Mouse (Mus musculus) cortical plate, adult 2 months (tissue): Measurements from ENCODE around the gene Rab22a. TPM values are rescaled to one million over a fixed set of nuclear protein-coding genes. Genes with fewer than 3 reads are reported as not detected.

Source experiments
- H3K27ac ChIP-seq: fragments of 200-500 bp; 2 replicates; pipeline ENCODE4 v1.5.1; 2012; ENCODE audit warnings: low read length, control low read depth, inconsistent platforms; ENCODE audit not compliant: insufficient read depth
- H3K4me1 ChIP-seq: fragments of 200-500 bp; 2 replicates; pipeline ENCODE4 v1.6.1; 2011; ENCODE audit warnings: low read length; ENCODE audit not compliant: control insufficient read depth, insufficient read depth
- H3K4me3 ChIP-seq: fragments of 200-500 bp; 2 replicates; pipeline ENCODE4 v1.5.1; 2011; ENCODE audit warnings: mild to moderate bottlenecking, low read length, control low read depth; ENCODE audit not compliant: insufficient read depth
- CTCF ChIP-seq: fragments of 200-500 bp; IDR thresholded peaks from 2 replicates; pipeline ENCODE4 v1.5.1; 2011; ENCODE audit warnings: mild to moderate bottlenecking, control low read depth, low read length; ENCODE audit not compliant: insufficient read depth; ENCODE audit errors: extremely low read depth
- POLR2A ChIP-seq: fragments of 200-500 bp; IDR thresholded peaks from 2 replicates; pipeline ENCODE4 v1.6.1; 2011; ENCODE audit warnings: mild to moderate bottlenecking, low read length, control low read depth; ENCODE audit not compliant: insufficient read depth; ENCODE audit errors: extremely low read depth
- polyA plus RNA-seq: library from polyadenylated mRNA; depleted of rRNA; stranded (reverse); fragments of >200 nt; gene quantifications from 2 replicates; pipeline ENCODE4 v1.2.3, GENCODE M21; 2012

The Rab22a gene
- polyA plus RNA-seq, 1 experiment = 16.7 TPM

DNA sequence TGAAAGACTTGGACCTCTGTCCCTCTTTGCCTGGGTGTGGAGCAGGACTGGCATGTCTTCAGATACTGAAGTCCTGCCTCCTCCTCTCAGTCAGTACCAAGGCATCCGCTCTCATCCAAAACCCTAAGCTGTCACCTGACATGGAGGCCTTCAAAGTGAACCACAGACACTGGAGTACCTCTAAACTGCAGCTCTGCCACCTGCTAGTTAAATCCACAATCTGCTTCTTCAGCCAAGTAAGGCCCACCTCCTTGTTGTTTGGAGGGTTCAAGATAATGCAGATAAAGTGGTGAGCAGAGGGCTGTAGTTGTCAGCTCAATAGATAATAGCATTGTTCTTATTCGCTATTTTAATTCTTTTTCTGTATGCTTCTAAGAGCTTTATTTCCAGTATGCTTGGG, 5.7 kb downstream of the Rab22a start:
- TF ChIP-seq CTCF = no peak
- no peak for TF ChIP-seq POLR2A
- H3K4me1 ChIP-seq = no peaks in the 10 kb centered on the region; the same call in 1 of the 2 replicates
- H3K4me3 ChIP-seq = no peak overlapping the region
- no peak overlapping the region for H3K27ac ChIP-seq

DNA sequence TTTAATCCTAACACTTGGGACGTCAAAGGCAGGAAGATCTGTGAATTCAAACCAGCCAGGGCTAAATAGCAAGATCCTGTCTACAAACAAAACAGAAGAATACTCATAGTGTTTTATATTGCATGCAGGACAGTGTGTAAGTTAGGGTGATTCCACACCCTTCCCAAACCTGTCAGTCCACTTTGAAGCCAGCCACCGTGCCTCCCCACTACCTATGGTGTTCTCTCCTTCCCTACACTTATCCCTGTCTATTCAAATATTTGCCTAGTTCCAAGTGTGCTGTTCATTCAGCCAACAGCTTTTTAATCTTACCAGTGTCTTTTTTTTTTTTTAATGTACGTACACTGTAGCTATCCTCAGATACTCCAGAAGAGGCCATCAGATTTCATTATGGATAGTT, 7.3 kb downstream of the Rab22a start:
- Histone ChIP-seq H3K4me3 (no peak overlapping the region), H3K4me1 (no peaks in the 10 kb centered on the region; the same call in 1 of the 2 replicates), H3K27ac (no peak overlapping the region)
- no peak for TF ChIP-seq CTCF
- no peak for TF ChIP-seq POLR2A

DNA sequence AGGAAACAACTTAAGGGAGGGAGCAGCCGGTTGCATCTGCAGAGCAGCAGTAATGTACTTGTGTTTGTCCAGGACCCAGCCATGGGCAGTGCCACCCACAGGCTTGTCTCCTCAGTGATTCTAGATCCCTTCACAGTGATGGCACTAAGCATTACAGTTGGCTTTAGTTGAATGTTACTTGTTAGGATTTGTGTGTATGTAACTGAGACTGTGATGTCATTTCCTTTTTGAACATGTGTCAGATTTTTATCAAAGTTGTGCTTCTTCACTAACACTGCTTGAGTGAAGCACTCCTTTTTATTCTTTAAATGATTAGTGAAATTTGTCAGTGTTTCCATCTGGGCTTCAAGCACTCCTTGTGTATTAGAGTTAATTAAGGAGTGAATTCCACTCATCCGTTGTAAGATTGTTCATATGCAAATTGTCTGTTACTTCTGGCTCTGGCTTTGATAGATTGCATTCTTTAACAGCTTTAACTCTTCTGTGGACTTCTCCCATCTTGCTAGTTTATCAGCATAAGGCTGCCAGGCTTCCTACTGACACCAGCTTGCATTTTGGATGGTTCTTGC, 12.9 kb downstream of the Rab22a start:
- H3K27ac ChIP-seq = no peak overlapping the region
- no peaks in the 10 kb centered on the region for H3K4me1 ChIP-seq
- H3K4me3 ChIP-seq = no peak overlapping the region
- TF ChIP-seq POLR2A (no peak), CTCF (no peak)

DNA sequence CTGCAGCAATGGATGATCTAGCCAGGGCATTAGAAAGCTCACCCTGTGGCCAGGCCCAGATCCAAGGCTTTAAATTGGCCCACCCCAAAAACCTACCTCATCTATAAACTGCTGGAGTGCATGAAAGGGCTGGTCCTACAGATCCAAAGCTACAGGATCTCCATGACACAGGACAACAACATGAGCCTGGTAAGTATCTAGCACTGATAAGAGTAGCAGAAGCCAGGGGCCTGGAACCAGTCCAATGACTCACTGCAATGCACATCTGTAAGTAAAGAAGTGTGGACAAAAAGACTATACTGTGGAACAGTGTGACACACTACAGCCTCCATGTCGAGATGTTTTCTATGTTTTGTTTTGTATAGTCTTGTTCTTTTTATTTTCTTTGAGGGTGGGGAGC, 13.9 kb downstream of the Rab22a start:
- Histone ChIP-seq H3K4me1 (no peaks in the 10 kb centered on the region), H3K27ac (no peak overlapping the region), H3K4me3 (no peak overlapping the region)
- TF ChIP-seq POLR2A (no peak), CTCF (no peak)

DNA sequence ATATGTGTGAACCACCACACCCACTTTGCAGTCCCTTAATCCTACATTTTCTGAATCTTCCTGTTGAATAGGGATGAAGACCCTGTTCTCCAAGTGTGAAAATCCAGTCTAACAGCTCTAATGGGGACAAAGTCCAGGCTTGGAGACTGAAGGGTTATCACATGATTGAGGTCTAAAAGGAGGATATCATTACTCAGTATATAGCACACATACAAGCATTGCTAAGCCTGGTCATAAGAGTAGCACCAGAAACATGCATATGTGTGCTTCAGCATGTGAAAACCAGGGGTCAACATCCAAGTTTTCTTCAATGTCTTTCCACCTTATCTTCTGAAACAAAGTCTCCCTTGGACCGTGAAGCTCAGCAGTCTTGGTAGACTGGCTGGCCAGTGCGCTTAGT, 19.0 kb downstream of the Rab22a start:
- Histone ChIP-seq H3K27ac (no peak overlapping the region), H3K4me3 (no peak overlapping the region), H3K4me1 (no peaks in the 10 kb centered on the region)
- TF ChIP-seq CTCF (no peak), POLR2A (no peak)

DNA sequence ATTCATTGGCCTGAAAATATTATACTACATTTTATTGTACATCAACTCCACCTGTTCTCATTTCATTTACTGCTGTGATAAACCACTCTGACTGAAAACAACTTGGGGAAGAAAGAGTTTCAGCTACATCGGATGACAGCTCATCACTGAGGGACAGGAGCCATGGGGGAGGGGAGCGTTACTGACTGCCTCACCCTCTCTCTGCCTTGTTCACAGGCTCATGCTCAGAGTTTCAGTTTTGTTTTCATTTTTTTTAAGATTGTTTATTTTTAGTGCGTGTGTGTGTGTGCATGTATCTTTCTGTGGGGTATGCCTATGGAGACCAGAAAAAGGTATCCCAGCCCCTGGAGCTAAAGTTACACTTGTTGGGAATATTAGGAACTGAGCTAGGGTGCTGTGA, 19.7 kb downstream of the Rab22a start:
- Histone ChIP-seq H3K4me3 (no peak overlapping the region), H3K4me1 (no peaks in the 10 kb centered on the region), H3K27ac (no peak overlapping the region)
- no peak for TF ChIP-seq POLR2A
- no peak for TF ChIP-seq CTCF

DNA sequence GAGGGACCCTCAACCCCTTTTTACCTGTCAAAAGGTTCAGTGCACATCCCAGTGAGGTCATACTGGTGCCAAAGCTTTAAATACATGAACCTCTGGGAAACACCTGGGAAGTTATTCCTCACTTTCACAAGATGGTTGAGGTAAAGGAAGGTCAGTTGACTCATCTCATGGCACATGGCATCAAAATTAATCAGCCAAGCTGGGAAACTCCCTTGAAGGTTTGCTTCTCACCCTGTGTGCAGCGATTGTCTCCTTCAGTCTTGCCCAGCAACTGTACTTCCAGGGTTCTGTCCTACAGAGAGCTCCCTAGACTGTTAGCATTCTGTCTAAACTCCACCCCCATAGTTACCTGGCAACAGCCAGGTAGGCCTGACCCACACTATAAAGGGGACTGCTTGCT, 20.6 kb downstream of the Rab22a start:
- Histone ChIP-seq H3K4me1 (no peaks in the 10 kb centered on the region), H3K27ac (no peak overlapping the region), H3K4me3 (no peak overlapping the region)
- TF ChIP-seq POLR2A (no peak), CTCF (no peak)

DNA sequence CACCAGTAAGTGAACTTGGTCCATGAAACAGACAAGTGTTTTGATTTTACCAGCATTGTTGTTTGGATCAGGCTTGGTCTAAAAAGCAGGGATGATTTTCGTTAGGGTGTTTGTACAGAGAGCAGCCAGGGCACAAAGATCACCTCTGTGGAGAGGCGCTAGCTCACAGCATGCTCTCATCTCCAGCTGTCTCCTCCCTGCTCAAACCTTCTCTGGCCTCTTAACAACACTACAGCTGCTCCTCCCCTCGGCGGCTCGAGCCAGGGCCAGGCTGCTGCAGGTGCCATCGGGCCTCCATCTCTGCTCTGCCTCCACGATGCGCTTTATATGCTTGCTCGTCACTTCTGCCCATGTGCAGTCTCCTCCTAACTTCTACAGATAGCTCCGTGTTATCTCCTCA, 23.2 kb downstream of the Rab22a start:
- H3K4me3 ChIP-seq = no peak overlapping the region
- H3K4me1 ChIP-seq = no peaks in the 10 kb centered on the region
- TF ChIP-seq CTCF = no peak
- TF ChIP-seq POLR2A = no peak
- no peak overlapping the region for H3K27ac ChIP-seq

DNA sequence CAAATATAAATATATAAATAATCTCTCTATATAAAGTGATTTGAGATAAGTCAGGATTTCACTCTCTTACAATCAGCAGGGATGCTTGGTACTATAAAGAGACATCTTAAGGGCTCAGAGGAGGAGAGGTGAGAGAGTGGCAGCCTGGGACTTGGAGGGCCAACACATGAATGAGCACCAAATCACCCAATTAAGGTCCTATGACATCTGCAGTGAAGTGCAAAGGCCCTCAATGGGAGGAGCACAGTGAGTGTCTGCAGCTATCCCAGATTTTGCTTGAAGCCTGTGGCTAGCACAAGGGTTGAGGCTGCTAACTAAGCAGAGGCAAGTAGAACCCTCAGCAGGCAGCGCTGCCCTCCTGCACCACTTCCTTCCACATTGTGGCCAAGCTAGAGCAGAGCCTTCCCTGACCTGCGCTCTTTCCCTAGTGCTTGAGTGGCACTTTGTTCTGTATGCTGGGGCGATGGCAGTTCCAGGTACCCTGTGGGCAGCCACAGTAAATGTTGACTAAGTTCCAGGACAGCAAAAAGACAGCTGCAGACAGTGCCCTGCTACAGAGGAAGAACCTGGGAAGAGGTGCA, 26.3 kb downstream of the Rab22a start:
- Histone ChIP-seq H3K27ac (no peak overlapping the region), H3K4me1 (no peaks in the 10 kb centered on the region), H3K4me3 (no peak overlapping the region)
- TF ChIP-seq POLR2A (no peak), CTCF (no peak)

DNA sequence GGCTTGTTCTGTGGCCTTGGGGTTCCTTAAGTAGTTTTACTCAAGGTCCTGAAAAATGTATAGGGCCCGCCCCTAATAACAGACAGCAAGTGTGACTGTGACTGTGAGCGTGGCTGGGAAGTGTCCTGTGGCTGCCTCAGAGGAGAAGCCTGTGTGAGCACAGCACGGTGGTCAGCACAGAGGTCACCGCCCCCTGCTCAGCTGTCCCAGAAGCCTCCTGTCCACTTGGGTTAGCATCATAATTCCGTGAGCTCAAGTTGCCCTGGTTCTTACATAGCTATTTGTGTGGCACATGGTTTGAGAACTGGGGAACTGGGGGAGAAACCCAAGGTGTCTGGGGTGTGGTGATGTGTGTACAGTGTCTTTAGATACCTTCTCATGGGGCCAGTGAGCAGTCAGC, 27.8 kb downstream of the Rab22a start:
- no peak overlapping the region for H3K27ac ChIP-seq
- no peaks in the 10 kb centered on the region for H3K4me1 ChIP-seq
- H3K4me3 ChIP-seq = no peak overlapping the region
- no peak for TF ChIP-seq CTCF
- no peak for TF ChIP-seq POLR2A
